Mouse (Mus musculus) heart, adult 8-10 months (tissue): ENCODE data around the gene Fam205a1. TPM values are rescaled to one million over a fixed set of nuclear protein-coding genes. Genes with fewer than 3 reads are reported as not detected.

ENCODE experiments used
- total RNA-seq, 4 experiments: library from RNA; stranded (reverse); gene quantifications; 2 replicates each; pipeline ENCODE4 v1.2.4; 2022

Fam205a1 gene
- total RNA-seq, 4 experiments from 2014 or later: not detected

Other genes with a start within 250 kb of the Fam205a1 start
- gene Gm10591, start 241.7 kb downstream of the Fam205a1 start, total RNA-seq: not detected
- gene Gm2564, start 224.2 kb downstream of the Fam205a1 start, total RNA-seq: 1 to 10 TPM; 2.0 to 5.4 (median 2.9) TPM
- not detected for gene Ccl27b, start 198.6 kb downstream of the Fam205a1 start, total RNA-seq
- under 1 TPM in 1 of 4 experiments, not detected in 3; 0.23 TPM for gene Il11ra2, start 192.0 kb downstream of the Fam205a1 start, total RNA-seq
- not detected for gene 4930578G10Rik, start 118.3 kb downstream of the Fam205a1 start, total RNA-seq
- gene Ccl19, start 97.3 kb downstream of the Fam205a1 start, total RNA-seq: under 1 TPM; 0.50 to 0.75 (median 0.61) TPM
- gene Ccl21a, start 79.9 kb downstream of the Fam205a1 start, total RNA-seq: 10 to 100 TPM; 55.3 to 66.3 (median 58.5) TPM
- not detected for gene Gm12394, start 2.9 kb upstream of the Fam205a1 start, total RNA-seq
- gene Fam205c, start 20.3 kb upstream of the Fam205a1 start, total RNA-seq: 10 to 100 TPM in 2 of 4 experiments, 1 to 10 TPM in 2; 7.5 to 11.8 (median 10.3) TPM
- 1 to 10 TPM; 4.3 to 9.8 (median 7.0) TPM for gene Phf24, start 62.8 kb upstream of the Fam205a1 start, total RNA-seq
- gene Dnajb5, start 95.9 kb upstream of the Fam205a1 start, total RNA-seq: 100 to 1,000 TPM in 2 of 4 experiments, 10 to 100 TPM in 2; 65.1 to 119 (median 88.0) TPM
- gene 1700022I11Rik, start 115.7 kb upstream of the Fam205a1 start, total RNA-seq: not detected
- 100 to 1,000 TPM; 255 to 280 (median 263) TPM for gene Vcp, start 146.6 kb upstream of the Fam205a1 start, total RNA-seq
- gene Fancg, start 156.6 kb upstream of the Fam205a1 start, total RNA-seq: 1 to 10 TPM; 1.7 to 2.8 (median 2.2) TPM
- 10 to 100 TPM; 19.6 to 27.4 (median 23.6) TPM for gene Pigo, start 171.9 kb upstream of the Fam205a1 start, total RNA-seq
- 100 to 1,000 TPM; 104 to 110 (median 108) TPM for gene Stoml2, start 177.8 kb upstream of the Fam205a1 start, total RNA-seq
- gene Fam214b, start 192.3 kb upstream of the Fam205a1 start, total RNA-seq: 10 to 100 TPM; 25.7 to 34.1 (median 30.1) TPM
- 10 to 100 TPM in 3 of 4 experiments, 1 to 10 TPM in 1; 7.7 to 11.7 (median 10.1) TPM for gene Unc13b, start 205.1 kb upstream of the Fam205a1 start, total RNA-seq